Mouse (Mus musculus) right cerebral cortex, postnatal 36 days (tissue): ENCODE data around the gene Fst.

Experiments used
- DNase-seq, 2 experiments: peaks; one replicate each; pipeline ENCODE4 v3.0.0; 2022; ENCODE audit warnings: low spot score in 2 of 2, mixed read lengths in 1 of 2

The Fst gene

GRCm38 (mm10) chr13:114458886-114459700 lies at the start of gene Fst:
Gene Fst, minus strand, starts transcription at chr13:114458951.
- no peak for DNase-seq

- DNase-seq = no peak
Measured at GRCm38 (mm10) chr13:114493826-114494225, 35.1 kb upstream of the Fst start.

GRCm38 (mm10) chr13:114488178-114488577 lies 29.4 kb upstream of the Fst start:
- DNase-seq = no peak

GRCm38 (mm10) chr13:114478329-114478728 lies 19.6 kb upstream of the Fst start:
- no peak for DNase-seq

- no peak for DNase-seq
Measured at GRCm38 (mm10) chr13:114469945-114470344, 11.2 kb upstream of the Fst start.

GRCm38 (mm10) chr13:114466269-114466919 lies 7.6 kb upstream of the Fst start:
- no peak for DNase-seq

GRCm38 (mm10) chr13:114465387-114465786 lies 6.6 kb upstream of the Fst start:
- no peak for DNase-seq

- no peak for DNase-seq
Measured at GRCm38 (mm10) chr13:114464824-114465223, 6.1 kb upstream of the Fst start.

- DNase-seq = no peak
Measured at GRCm38 (mm10) chr13:114462548-114463408, 4.0 kb upstream of the Fst start.

DNA sequence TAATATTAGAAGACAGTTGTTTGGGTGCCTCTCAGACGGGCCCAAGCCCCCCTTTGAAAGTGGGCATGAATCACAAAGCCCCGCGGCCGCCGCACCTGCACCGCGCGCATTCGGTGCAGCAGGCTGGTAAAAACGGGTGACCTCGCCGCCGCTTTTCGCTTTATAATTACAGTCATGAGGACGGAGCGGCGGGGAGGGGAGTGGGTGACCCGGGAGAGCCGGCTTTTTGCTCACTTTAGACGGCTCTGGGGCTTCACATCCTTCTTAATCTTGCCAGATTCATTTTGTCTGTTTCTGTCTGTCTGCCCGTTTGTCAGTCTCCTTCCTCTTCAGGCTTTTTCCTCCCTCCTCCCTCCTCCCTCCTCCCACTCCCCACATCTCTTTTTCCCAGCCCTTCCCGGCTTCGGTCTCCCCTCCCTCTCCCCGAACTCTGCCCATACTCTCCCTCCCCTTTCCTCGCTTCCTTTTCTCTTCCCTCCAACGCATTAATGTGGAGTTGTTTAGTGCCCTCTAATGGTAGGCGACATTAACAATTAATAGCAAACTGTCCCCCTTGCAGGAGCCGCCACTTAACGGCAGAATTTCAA lies 1.6 kb upstream of the Fst start:
- no peak for DNase-seq

DNA sequence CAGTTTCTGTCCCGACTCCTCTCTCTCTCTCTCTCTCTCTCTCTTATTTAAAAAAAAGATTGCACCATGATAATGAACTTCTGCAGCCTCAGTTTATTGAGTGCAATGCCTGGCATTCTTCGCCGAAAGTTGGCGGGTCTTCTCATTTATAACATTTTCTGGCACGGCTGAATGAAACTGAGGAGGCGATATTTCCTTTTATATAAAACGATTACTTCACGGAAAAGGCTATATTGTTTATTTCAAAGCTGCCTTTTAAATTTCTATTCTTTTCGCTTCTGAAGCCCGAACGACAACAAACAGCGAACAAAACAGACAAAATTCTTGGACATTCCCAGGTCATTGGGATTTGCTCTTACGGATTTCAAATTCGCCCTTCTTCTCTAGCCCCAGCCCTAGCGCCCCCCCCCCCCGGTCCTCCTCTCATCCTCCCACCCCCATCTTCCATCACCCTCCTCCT lies 980 bp upstream of the Fst start:
- DNase-seq = no peak

- DNase-seq = peak in 1 of 2 experiments; percentile 2
Measured at GRCm38 (mm10) chr13:114458291-114458885, 363 bp downstream of the Fst start.

DNA sequence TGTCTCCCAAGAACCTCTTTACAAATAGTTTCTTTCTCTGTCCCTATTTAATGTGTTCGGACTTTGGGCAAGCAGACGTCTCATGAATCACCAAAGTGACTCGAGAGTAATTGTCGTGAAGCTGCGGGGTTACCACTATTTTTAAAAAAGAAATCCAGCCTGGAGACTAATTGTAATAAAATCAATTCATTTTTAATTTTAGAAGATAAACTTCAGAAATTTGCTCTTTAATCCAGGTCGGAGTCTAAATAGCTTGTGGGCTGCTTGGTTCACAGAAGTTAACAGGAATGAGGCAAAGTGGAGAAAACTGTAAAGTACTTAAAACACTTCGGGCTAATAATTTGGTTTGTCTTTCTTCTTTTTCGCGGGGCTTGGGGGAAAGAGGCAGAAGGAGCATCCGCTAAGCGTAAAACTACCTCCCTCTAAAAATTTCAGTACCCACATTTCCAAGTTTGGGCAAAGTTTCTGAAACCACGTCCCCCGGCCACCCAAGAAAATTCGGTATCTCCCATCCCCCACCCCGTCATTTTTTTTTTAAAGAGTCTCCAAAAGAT lies 1.1 kb downstream of the Fst start:
- no peak for DNase-seq

DNA sequence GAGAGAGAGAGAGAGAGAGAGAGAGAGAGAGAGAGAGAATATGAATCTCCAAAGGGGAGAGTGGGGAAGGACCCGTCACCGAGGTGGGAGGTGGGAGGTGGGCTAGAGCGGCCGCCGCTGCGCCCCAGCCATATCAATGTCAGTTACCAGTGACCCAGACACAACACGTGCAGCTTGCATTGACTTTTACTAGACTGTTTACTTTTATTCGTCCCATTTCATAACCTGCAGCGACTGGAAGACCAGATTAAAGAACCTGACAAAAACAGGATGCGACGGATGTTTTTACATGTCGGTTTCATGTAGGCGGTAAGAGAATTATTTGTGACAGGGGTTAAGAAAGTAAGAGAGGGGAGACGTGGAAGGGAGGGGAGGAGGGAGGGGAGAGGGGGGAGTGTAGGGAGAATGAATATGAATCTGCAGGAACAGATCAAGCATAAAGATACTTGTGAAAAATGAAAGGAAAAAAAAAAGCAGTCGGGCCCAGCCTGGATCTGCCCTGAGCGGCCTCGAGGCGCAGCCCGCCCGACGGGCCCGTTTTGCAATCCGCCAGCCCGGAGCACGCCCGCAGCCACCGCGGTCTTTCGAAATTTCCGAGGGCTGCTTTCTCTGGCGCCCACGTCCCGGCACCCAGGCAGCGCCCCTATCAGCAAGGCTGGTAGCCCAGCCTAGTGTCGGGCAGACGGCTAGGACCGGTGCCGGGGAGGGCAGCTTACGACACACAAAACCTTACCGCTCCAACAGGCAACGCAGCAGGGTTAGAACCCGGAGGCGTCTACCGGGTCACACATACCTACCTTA lies 1.8 kb downstream of the Fst start:
- DNase-seq = no peak

- no peak for DNase-seq
Measured at GRCm38 (mm10) chr13:114456224-114456623, 2.5 kb downstream of the Fst start.

- no peak for DNase-seq
Measured at GRCm38 (mm10) chr13:114455788-114456187, 3.0 kb downstream of the Fst start.

DNA sequence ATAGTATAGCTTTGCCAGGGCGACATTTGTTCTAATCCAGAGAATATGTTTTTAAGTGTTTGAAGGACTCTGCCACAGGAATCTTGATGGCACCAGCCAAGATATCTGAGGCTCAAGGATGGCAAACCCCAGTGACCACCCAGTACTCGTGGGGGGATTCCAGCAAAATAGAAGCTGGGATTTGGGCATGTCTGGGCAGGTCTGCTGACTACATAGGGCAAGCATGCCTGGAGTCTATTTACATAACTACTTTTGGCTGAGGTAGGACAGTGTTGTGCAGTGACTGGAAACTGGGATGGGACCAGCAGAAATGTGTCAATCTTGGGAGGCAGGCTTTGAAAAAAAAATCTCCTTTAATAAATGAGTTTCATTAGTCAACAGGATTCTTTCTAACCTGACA lies 11.5 kb downstream of the Fst start:
- no peak for DNase-seq

GRCm38 (mm10) chr13:114432491-114432890 lies 26.3 kb downstream of the Fst start:
- DNase-seq = no peak

DNA sequence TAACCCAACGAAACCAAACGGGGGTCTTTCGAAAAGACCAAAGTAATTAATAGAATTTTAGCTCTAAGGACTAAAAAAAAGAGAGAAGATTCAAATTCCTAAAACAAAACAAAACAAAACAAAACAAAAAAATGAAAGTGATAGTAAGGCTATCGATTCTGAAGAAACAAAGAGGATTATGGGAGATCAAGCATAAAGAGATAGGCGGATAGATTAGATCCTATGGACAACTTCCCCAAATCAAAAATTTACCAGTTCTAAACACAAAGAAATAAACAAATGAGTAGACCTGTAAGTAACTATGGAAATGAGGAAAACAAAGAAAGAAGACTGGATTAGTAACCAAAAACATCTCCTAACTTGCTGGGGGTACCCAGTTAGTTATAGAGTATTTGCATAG lies 33.5 kb downstream of the Fst start:
- DNase-seq = no peak

GRCm38 (mm10) chr13:114420235-114420634 lies 38.5 kb downstream of the Fst start:
- DNase-seq = no peak
